Mouse (Mus musculus): Measurements from ENCODE around the gene Rnf186.
"Not testable (repeated sequence)": the region's sequence is repeated elsewhere in the genome, so short reads cannot be mapped to it uniquely, and the experiment has no call there.

Gene Rnf186

GRCm38 (mm10) chr4:138972139-138972826, 5.4 kb downstream of the Rnf186 start:
- peak; percentile 48 for DNase-seq

GRCm38 (mm10) chr4:138972827-138973718, 6.2 kb downstream of the Rnf186 start, which contains the start of gene Tmco4:
Gene Tmco4, plus strand, starts transcription at chr4:138972888.
- DNase-seq, result peak; percentile 88

GRCm38 (mm10) chr4:138973719-138974115, 6.8 kb downstream of the Rnf186 start:
- peak; percentile 25 for DNase-seq

- not testable (repeated sequence) for DNase-seq
Measured at GRCm38 (mm10) chr4:138974540-138974939, 7.6 kb downstream of the Rnf186 start.

DNA sequence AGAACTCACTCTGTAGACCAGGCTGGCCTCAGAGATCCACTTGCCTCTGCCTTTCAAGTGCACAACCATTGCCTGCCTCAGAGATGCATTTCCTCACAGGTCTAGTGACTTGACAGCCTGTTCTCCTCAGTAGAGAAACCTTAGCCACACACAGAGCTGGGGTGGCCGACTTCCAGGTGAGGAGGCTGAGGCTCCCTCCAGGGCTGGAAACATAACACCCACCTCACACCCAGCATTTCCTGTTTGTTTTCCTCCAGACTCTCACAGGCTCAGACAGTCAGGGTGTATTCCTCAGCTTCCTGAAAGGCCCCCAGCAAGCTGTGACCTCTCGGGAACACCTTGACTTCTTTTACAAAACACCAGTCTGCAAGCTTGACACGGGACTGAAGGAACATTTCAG, 8.3 kb downstream of the Rnf186 start:
- DNase-seq, result no peak

DNA sequence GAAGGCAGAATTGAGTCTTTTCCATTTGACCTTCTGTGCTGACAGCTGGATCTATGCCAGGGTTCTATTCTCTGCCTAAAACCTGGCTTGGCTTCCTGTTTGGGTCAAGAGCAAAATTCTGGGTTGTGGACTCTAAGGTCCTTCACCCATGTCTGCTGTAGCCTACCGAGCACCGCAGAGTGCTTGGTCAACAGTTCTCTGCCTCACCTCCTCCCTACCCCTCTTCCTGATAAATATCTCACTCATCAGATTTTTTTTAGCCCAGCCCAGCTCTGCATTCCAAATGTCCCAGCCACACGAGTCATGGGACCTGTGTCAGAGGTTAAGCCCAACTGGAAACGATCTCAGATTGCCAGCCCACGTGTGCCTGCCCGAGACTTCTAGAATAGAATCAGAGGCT, 9.1 kb downstream of the Rnf186 start:
- no peak for DNase-seq

DNA sequence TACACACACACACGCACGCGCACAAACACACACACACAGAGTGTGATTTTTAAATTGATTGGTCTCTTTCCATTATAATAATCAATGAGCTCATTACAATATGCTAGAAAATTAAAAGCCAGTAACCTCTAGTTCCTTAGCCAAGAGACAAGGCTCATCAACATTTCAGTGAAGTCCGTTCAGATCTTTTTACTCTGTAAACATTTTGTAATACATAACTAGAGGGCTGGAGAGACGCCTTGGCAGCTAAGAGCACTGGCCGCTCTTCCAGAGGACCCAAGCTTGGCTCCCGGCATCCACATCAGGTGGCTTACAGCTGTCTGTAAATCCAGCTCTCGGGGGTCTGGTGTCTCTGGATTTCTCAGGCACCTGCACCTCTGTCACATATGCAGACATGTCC, 13.1 kb downstream of the Rnf186 start:
- DNase-seq, result no peak

GRCm38 (mm10) chr4:138980771-138981420, 14.0 kb downstream of the Rnf186 start:
- DNase-seq, result no peak

- DNase-seq, result no peak
Measured at GRCm38 (mm10) chr4:138983422-138983821, 16.5 kb downstream of the Rnf186 start.

DNA sequence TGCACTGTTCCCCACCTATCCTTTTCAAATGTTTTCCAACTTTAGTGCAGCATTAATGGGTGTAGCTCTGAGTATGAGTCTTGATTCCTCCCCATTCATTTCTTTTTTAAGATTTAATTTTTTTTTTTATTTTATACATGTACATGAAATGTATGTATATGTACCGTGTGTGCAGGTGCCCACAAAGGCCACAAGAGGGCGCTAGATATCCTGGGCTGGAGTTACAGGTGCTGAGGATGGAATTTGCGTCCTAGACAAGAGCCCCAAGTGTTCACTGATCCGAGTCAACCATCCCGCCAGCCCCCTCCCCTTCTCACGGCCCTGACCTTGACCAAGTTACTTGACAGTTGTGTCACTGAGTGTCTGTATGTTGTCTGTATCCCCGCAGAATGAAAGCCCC, 17.8 kb downstream of the Rnf186 start:
- no peak for DNase-seq

GRCm38 (mm10) chr4:138986280-138986679, 19.4 kb downstream of the Rnf186 start:
- no peak for DNase-seq

- no peak for DNase-seq
Measured at GRCm38 (mm10) chr4:138994389-138994788, 27.5 kb downstream of the Rnf186 start.

- peak; percentile 68 for DNase-seq
Measured at GRCm38 (mm10) chr4:138996410-138996809, 29.5 kb downstream of the Rnf186 start.

DNA sequence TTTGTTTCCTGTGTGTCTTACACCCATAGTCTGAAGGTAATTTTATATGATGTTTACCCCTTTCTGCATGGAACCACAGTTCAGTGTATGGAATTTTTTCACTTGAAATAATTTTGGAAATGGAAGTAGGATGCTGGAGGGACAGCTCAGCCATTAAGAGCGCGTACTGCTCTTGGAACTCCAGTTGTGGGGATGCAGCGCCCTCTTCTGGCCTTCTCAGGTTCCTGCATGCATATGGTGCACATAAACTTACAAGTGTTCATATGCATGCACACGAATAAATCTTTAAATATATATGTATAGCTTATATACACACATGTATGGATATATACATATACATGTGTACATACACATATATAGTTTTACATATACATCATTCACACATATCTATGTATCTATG, 30.2 kb downstream of the Rnf186 start:
- peak; percentile 33 for DNase-seq

GRCm38 (mm10) chr4:138998611-138999010, 31.7 kb downstream of the Rnf186 start:
- no peak for DNase-seq

DNA sequence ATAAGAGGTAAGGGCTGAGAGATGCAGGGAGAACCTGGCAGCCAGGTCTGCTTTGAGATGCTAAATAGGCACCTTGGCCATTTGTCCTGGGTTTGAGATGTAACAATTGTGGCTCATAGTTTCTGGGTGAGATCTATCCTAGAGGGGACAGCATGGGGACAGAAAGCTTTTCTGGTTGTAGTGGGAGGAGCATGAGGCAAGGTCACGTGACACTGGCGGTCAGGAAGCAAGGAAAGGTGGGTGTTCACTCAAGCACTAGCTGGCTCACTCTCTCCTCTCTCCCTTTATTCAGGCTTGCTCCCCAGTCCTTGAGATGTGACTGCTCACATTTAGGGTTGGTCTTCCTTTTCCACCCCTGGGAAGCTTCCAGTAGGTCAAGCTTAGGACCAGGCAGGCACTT, 34.1 kb downstream of the Rnf186 start:
- no peak for DNase-seq

- DNase-seq, result no peak
Measured at GRCm38 (mm10) chr4:139001433-139001832, 34.5 kb downstream of the Rnf186 start.

GRCm38 (mm10) chr4:139004067-139004466, 37.2 kb downstream of the Rnf186 start:
- no peak for DNase-seq

GRCm38 (mm10) chr4:139005214-139005613, 38.3 kb downstream of the Rnf186 start:
- DNase-seq, result no peak

DNA sequence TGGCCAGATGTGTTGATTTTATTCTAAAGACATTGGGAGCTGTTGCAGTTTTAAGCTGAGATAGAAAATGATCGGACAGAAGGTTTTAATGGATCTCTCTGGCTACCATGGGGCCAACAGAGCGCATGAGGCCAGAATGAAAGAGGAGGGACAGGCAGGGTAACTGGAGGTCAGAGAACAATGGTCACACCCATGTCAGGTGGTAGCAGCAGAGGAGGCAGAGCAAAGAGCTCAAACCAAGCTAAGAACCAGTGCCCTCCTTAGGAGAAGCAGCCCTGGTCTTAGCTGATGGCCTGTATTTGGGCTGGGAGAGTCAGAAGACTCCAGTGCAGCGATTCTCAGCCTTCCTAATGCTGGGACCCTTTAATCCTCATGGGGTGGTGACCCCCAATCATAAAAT, 40.4 kb downstream of the Rnf186 start:
- DNase-seq, result no peak

DNA sequence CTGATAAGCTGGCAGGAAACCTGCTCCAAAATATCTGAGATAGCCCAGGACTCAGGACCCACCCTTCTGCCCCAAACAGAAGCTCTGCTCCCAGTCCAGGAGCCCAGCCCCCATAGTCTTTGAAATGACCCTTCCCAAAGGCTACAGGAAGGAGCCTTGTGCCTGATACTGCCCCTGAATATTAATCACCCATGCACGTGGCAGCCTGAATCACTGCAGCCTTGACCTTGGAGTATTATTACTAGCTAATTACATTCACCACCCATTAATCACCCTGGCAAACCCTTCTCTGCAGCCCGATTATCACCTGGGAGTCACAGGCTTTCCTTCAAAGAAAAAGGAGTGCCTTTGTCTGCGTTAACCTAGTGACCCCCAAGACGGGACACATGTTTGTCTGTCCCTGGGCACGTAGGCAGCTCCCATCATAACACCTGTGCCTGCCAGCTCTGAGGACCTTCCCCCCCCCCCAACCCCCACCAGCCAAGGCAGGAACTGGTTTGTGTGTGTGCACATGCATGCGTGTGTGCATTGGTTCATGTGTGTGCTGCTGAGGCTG, 41.1 kb downstream of the Rnf186 start:
- DNase-seq, result no peak

GRCm38 (mm10) chr4:139011201-139011702, 44.3 kb downstream of the Rnf186 start:
- DNase-seq, result no peak

DNA sequence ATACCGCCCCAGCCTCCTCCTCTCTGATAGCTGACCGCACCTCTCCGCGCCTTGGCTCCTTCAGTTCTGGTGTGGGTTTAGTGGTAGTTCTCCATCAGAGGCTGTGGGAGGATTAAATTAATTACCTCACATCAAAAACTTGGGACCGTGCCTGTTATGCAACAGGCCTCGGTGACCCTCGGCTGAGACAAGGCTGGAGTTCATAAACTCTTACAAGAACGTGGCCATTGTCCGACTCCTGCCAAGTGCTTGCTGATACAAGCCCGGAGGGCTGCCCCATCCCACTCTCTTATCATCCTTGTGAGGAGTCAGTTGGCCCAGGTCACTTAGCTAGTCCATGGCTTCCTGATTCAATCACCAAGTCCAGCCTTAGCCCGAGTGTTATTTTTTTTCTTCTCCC, 46.4 kb downstream of the Rnf186 start:
- DNase-seq, result no peak
